In the genomic region with DNA sequence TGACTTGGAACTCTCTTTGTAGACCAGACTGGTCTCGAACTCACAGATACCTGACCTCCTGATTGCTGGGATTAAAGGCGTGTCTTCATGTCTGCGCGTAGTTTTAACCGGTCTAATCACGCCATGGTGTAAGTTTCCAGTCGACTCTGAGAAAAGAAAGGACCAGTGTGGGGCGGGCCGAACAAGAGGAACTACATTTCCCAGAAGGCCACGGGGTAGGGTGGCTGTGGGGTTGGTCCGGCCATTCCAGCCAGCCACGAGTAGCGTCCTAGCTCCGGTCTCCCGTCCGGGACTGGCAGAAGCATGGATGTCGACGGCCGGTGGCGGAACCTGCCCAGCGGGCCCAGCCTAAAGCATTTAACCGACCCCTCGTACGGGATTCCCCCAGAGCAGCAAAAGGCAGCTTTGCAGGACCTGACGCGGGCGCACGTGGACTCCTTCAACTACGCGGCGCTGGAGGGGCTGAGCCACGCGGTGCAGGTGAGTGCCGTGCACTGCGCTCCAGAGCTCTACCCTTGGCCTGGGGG, we compare ENCODE assay signal across 8 mouse cellular contexts. TPM values are rescaled to one million over a fixed set of nuclear protein-coding genes. Genes with fewer than 3 reads are reported as not detected.
A peak's percentile ranks its signal among the peaks of the same experiment; 100 is the strongest.
DNase-seq lines count a peak whose midpoint lies in the region; ATAC-seq lines count a peak whose summit lies in the region.

A gene (plus strand): TSS at position 212 of the 527 bp plus-strand sequence.

- peak; percentile 97 for DNase-seq in adipocyte (ENCODE audit: low spot score)
- peak; percentile 97 for DNase-seq in embryo, embryonic 10 days (ENCODE audit: low spot score)
- DNase-seq in gastrocnemius, postnatal 10 days: peak; percentile 82
- peak; percentile 93 for DNase-seq in induced T-regulatory cell, adult 2 months (ENCODE audit: low read depth)
- peak; percentile 87 to 95 for DNase-seq in left cerebral cortex, adult 9 months (ENCODE audit: low spot score in 2 of 2)
- DNase-seq in right cerebral cortex, postnatal 14 days: peak; percentile 86
- DNase-seq in urinary bladder, postnatal 36 days (ENCODE audit: low spot score in 2 of 2): peak; percentile 89 to 94

- peak; percentile 99 for ATAC-seq in megakaryocyte progenitor cell, adult 5-6 weeks (replicated peaks; ENCODE audit: poor library complexity)

RNA-seq across cellular contexts. Expression of the gene that starts here (rescaled TPM):
- total RNA-seq in gastrocnemius, postnatal 10 days (2021): 10 to 100 TPM; 10.4 to 15.1 TPM
- total RNA-seq in megakaryocyte progenitor cell, adult 5-6 weeks (2015): 19.9 and 24.2 TPM in 2 replicates
- 40.6 and 42.3 TPM in 2 replicates for total RNA-seq in megakaryocyte progenitor cell, adult 5-6 weeks (2017)

Comparison
In these comparisons a context has a peak if more than half of its experiments do, and no peak if none do; other contexts are left out.
1. Peak in every context shown above with its lines: DNase-seq and ATAC-seq.